ENCODE assay signal across 13 mouse cellular contexts in the genomic region with DNA sequence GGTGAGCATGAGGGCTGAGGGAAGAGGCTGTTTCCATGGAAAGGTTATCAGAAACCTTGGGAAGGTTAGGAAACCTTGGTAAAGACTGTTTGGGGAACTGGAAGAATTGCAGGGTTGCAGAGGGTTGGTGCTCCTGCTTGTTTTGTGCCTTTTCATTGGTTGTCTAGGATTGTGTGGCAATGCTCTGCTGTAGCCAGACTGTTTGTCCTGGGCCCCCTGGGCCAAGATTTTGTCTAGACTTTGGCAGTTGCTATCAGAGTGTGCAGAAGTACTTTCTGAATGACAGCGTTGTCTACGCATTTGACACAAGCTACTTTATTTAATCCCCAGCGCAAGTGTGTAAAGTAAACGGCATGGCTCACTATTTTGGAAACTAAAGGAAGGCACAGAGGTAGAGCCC. TPM values are rescaled to one million over a fixed set of nuclear protein-coding genes. Genes with fewer than 3 reads are reported as not detected.
A peak's percentile ranks its signal among the peaks of the same experiment; 100 is the strongest.
DNase-seq lines count a peak whose midpoint lies in the region; ATAC-seq and TF ChIP-seq lines count a peak whose summit lies in the region.
"Had no signal": no experiment of that assay in that cellular context is flagged by ENCODE, and none has a peak within 500 bp of the region (broad histone marks: within the 10 kb centered on the region; RNA-seq: fewer than 3 reads in every experiment).

No protein-coding gene starts in this region.

- H3K4me3 ChIP-seq in heart, embryonic 12.5 days: no peak overlapping the region
- no peak overlapping the region for H3K4me3 ChIP-seq in intestine, postnatal 0 days (ENCODE audit: low read depth, low read length)
- H3K4me3 ChIP-seq in liver, embryonic 16.5 days (ENCODE audit: low read depth, low read length): no peak overlapping the region
- H3K4me3 ChIP-seq: embryonic facial prominence, embryonic 12.5 days had no signal

- no peak for DNase-seq in heart, postnatal 25 days (ENCODE audit: low spot score)
- DNase-seq in adipocyte (ENCODE audit: low spot score): peak; percentile 79
- DNase-seq in testis, postnatal 14 days (ENCODE audit: low spot score): no peak
- DNase-seq in spleen, postnatal 14 days (ENCODE audit: low spot score in 2 of 2): no peak
- DNase-seq: B cell, adult 2 months; cerebellum, adult 9-10 months; forebrain, postnatal 0 days; gastrocnemius, postnatal 10 days; lung, adult 18-20 months had no signal

- H3K4me1 ChIP-seq in heart, embryonic 12.5 days (replicated peaks): peaks cover 60% of the 10 kb centered on the region
- H3K4me1 ChIP-seq in intestine, postnatal 0 days (replicated peaks; ENCODE audit: control insufficient read depth, insufficient read depth, low read length): 0 out of 2 replicates have a peak, but pooled peaks cover 7% of the 10 kb centered on the region
- peaks cover 8% of the 10 kb centered on the region for H3K4me1 ChIP-seq in liver, embryonic 16.5 days (ENCODE audit: control insufficient read depth, low read depth, low read length)

- no peaks in the 10 kb centered on the region for H3K27me3 ChIP-seq in heart, embryonic 12.5 days (replicated peaks)
- no peaks in the 10 kb centered on the region for H3K27me3 ChIP-seq in intestine, postnatal 0 days (replicated peaks; ENCODE audit: control insufficient read depth, insufficient read depth, low read length)
- no peaks in the 10 kb centered on the region; the same call in 1 of the 2 replicates for H3K27me3 ChIP-seq in liver, embryonic 16.5 days (ENCODE audit: control insufficient read depth, insufficient read depth, low read depth, low read length)
- H3K27me3 ChIP-seq: embryonic facial prominence, embryonic 12.5 days had no signal

- intact Hi-C loops in heart, postnatal 25 days (cut with DNase I): no loop called here

- H3K36me3 ChIP-seq in heart, embryonic 12.5 days: no peaks in the 10 kb centered on the region
- no peaks in the 10 kb centered on the region for H3K36me3 ChIP-seq in intestine, postnatal 0 days (ENCODE audit: control insufficient read depth, insufficient read depth)
- H3K36me3 ChIP-seq in liver, embryonic 16.5 days (ENCODE audit: control insufficient read depth, insufficient read depth): no peaks in the 10 kb centered on the region
- H3K36me3 ChIP-seq: embryonic facial prominence, embryonic 12.5 days had no signal

- H3K9me3 ChIP-seq in heart, embryonic 12.5 days (replicated peaks): no peaks in the 10 kb centered on the region
- no peaks in the 10 kb centered on the region for H3K9me3 ChIP-seq in intestine, postnatal 0 days (ENCODE audit: control insufficient read depth)
- H3K9me3 ChIP-seq in liver, embryonic 16.5 days (replicated peaks; ENCODE audit: control insufficient read depth, low read length): no peaks in the 10 kb centered on the region
- H3K9me3 ChIP-seq: embryonic facial prominence, embryonic 12.5 days had no signal

- no peak for ATAC-seq in heart, embryonic 12.5 days (ENCODE audit: insufficient number of reproducible peaks, low FRiP score)
- peak; percentile 72 for ATAC-seq in intestine, postnatal 0 days
- ATAC-seq in liver, embryonic 16.5 days (ENCODE audit: low read depth): peak; percentile 83
- ATAC-seq: forebrain, postnatal 0 days had no signal

- peak overlapping the region; percentile 45; the same call in 1 of the 2 replicates for H3K27ac ChIP-seq in heart, embryonic 12.5 days (ENCODE audit: poor library complexity, severe bottlenecking)
- H3K27ac ChIP-seq in intestine, postnatal 0 days (ENCODE audit: low read depth, low read length): no peak overlapping the region
- H3K27ac ChIP-seq in liver, embryonic 16.5 days (ENCODE audit: low read length): peak overlapping the region; percentile 60; the same call in 1 of the 2 replicates
- H3K27ac ChIP-seq: embryonic facial prominence, embryonic 12.5 days had no signal

- TF ChIP-seq CTCF in intestine, postnatal 0 days (IDR thresholded peaks at IDR 0.05; ENCODE audit: low read depth): no peak

- 0 out of 2 replicates have a peak overlapping the region, but pooled peaks have one; percentile 3 for H3K4me2 ChIP-seq in heart, embryonic 12.5 days
- no peak overlapping the region for H3K4me2 ChIP-seq in intestine, postnatal 0 days (replicated peaks; ENCODE audit: low read depth)
- no peak overlapping the region for H3K4me2 ChIP-seq in liver, embryonic 16.5 days (ENCODE audit: low read depth, low read length)
- H3K4me2 ChIP-seq: embryonic facial prominence, embryonic 12.5 days had no signal

- WGBS in heart, embryonic 12.5 days: 35% methylated on average over 4 of the region's 4 CpGs
- 42% methylated on average over 4 of the region's 4 CpGs for WGBS in intestine, postnatal 0 days
- WGBS in liver, embryonic 16.5 days (ENCODE audit: insufficient replicate concordance): 40% methylated on average over 4 of the region's 4 CpGs

- H3K9ac ChIP-seq in heart, embryonic 12.5 days: no peak overlapping the region; the same call in 1 of the 2 replicates
- H3K9ac ChIP-seq in intestine, postnatal 0 days (ENCODE audit: low read depth, low read length): no peak overlapping the region
- H3K9ac ChIP-seq in liver, embryonic 16.5 days (ENCODE audit: low read depth, low read length): no peak overlapping the region
- H3K9ac ChIP-seq: embryonic facial prominence, embryonic 12.5 days; forebrain, postnatal 0 days had no signal

RNA-seq across cellular contexts. Expression of a gene that starts 33.6 kb away (rescaled TPM):
- 15.1 and 17.8 TPM in 2 replicates for polyA plus RNA-seq in heart, embryonic 12.5 days (2016; fragmentation: Nextera tagmentation; extraction: Ambion mirVana)
- total RNA-seq in heart, postnatal 25 days (2021): 10 to 100 TPM; 26.0 to 28.9 TPM
- 15.0 and 15.9 TPM in 2 replicates for polyA plus RNA-seq in intestine, postnatal 0 days (2015; fragmentation: Nextera tagmentation; extraction: Ambion mirVana)
- 2.9 and 3.5 TPM in 2 replicates for polyA plus RNA-seq in liver, embryonic 16.5 days (2015; fragmentation: Nextera tagmentation; extraction: Ambion mirVana)
